Mouse (Mus musculus) E14TG2a.4 (cell line): Measurements from ENCODE around the gene Phospho2.

Experiments used
- H3K27me3 ChIP-seq: 2 replicates; pipeline ENCODE4 v1.6.1; 2014; ENCODE audit warnings: low read length, control low read depth; ENCODE audit not compliant: insufficient read depth
- H3K36me3 ChIP-seq: 2 replicates; pipeline ENCODE4 v1.6.1; 2014; ENCODE audit warnings: low read length, control low read depth; ENCODE audit not compliant: insufficient read depth
- H3K4me1 ChIP-seq: replicated peaks from 2 replicates; pipeline ENCODE4 v1.6.1; 2014; ENCODE audit warnings: low read depth, low read length, control low read depth
- H3K4me3 ChIP-seq: replicated peaks from 2 replicates; pipeline ENCODE4 v1.5.1; 2014; ENCODE audit warnings: mild to moderate bottlenecking, low read length
- H3K9me3 ChIP-seq: 2 replicates; pipeline ENCODE4 v1.6.1; 2014; ENCODE audit warnings: low read length, control low read depth
- CTCF ChIP-seq: conservative IDR thresholded peaks from 2 replicates; pipeline ENCODE4 v1.5.1; 2014; ENCODE audit warnings: low read length
- NANOG ChIP-seq: IDR thresholded peaks from 2 replicates; pipeline ENCODE4 v1.6.1; 2014; ENCODE audit warnings: borderline replicate concordance, low read length, mixed read lengths
- POU5F1 ChIP-seq: IDR thresholded peaks from 2 replicates; pipeline ENCODE4 v1.6.1; 2014; ENCODE audit warnings: low read length, borderline replicate concordance

Gene Phospho2

GRCm38 (mm10) chr2:69818350-69819085, 29.1 kb downstream of the Phospho2 start:
- Histone ChIP-seq H3K4me3 (no peak overlapping the region), H3K27me3 (peaks cover 24% of the 10 kb centered on the region), H3K4me1 (peaks cover 12% of the 10 kb centered on the region), H3K9me3 (no peaks in the 10 kb centered on the region), H3K36me3 (no peaks in the 10 kb centered on the region)
- TF ChIP-seq NANOG (no peak), CTCF (no peak), POU5F1 (no peak)

GRCm38 (mm10) chr2:69820201-69820600, 30.8 kb downstream of the Phospho2 start:
- Histone ChIP-seq H3K9me3 (no peaks in the 10 kb centered on the region), H3K27me3 (peaks cover 39% of the 10 kb centered on the region), H3K4me1 (peaks cover 16% of the 10 kb centered on the region), H3K4me3 (no peak overlapping the region), H3K36me3 (no peaks in the 10 kb centered on the region)
- TF ChIP-seq NANOG (no peak), POU5F1 (no peak), CTCF (no peak)

GRCm38 (mm10) chr2:69821711-69822110, 32.3 kb downstream of the Phospho2 start, which contains the start of gene Klhl23:
Gene Klhl23 (plus strand): TSS chr2:69821944.
- no peaks in the 10 kb centered on the region for H3K9me3 ChIP-seq
- peaks cover 41% of the 10 kb centered on the region for H3K27me3 ChIP-seq
- no peak for TF ChIP-seq CTCF
- no peak for TF ChIP-seq NANOG
- no peak for TF ChIP-seq POU5F1
- peaks cover 18% of the 10 kb centered on the region for H3K4me1 ChIP-seq
- H3K4me3 ChIP-seq, result peak within 1 kb of the TSS; percentile 85
- H3K36me3 ChIP-seq, result no peaks in the 10 kb centered on the region

- Histone ChIP-seq H3K27me3 (peaks cover 41% of the 10 kb centered on the region), H3K4me3 (peak overlapping the region; percentile 85)
These were observed 33.1 kb downstream of the Phospho2 start for GRCm38 (mm10) chr2:69822361-69823128.

GRCm38 (mm10) chr2:69823129-69823677, 33.8 kb downstream of the Phospho2 start:
- Histone ChIP-seq H3K9me3 (no peaks in the 10 kb centered on the region), H3K36me3 (no peaks in the 10 kb centered on the region), H3K27me3 (peaks cover 41% of the 10 kb centered on the region), H3K4me3 (peak overlapping the region; percentile 85), H3K4me1 (peaks cover 21% of the 10 kb centered on the region)
- no peak for TF ChIP-seq NANOG
- no peak for TF ChIP-seq CTCF
- no peak for TF ChIP-seq POU5F1

More at GRCm38 (mm10) chr2:69822361-69823128, 33.1 kb downstream of the Phospho2 start:
- H3K36me3 ChIP-seq, result no peaks in the 10 kb centered on the region
- TF ChIP-seq NANOG (no peak), POU5F1 (no peak), CTCF (no peak)
- peaks cover 18% of the 10 kb centered on the region for H3K4me1 ChIP-seq
- H3K9me3 ChIP-seq, result no peaks in the 10 kb centered on the region

- TF ChIP-seq POU5F1, result no peak
- TF ChIP-seq CTCF, result no peak
- H3K27me3 ChIP-seq, result peaks cover 33% of the 10 kb centered on the region
- no peaks in the 10 kb centered on the region for H3K9me3 ChIP-seq
- H3K4me1 ChIP-seq, result peaks cover 24% of the 10 kb centered on the region
- H3K4me3 ChIP-seq, result no peak overlapping the region
- H3K36me3 ChIP-seq, result no peaks in the 10 kb centered on the region
These were observed 36.5 kb downstream of the Phospho2 start for GRCm38 (mm10) chr2:69825898-69826297.

- H3K27me3 ChIP-seq, result peaks cover 29% of the 10 kb centered on the region
- H3K9me3 ChIP-seq, result no peaks in the 10 kb centered on the region
- TF ChIP-seq CTCF (no peak), POU5F1 (no peak)
- no peaks in the 10 kb centered on the region for H3K36me3 ChIP-seq
- no peak overlapping the region for H3K4me3 ChIP-seq
- H3K4me1 ChIP-seq, result peaks cover 24% of the 10 kb centered on the region
These were observed 37.0 kb downstream of the Phospho2 start for GRCm38 (mm10) chr2:69826380-69826779.

- no peak overlapping the region for H3K4me3 ChIP-seq
- H3K27me3 ChIP-seq, result peaks cover 17% of the 10 kb centered on the region
- H3K4me1 ChIP-seq, result peaks cover 14% of the 10 kb centered on the region
- no peaks in the 10 kb centered on the region for H3K9me3 ChIP-seq
- H3K36me3 ChIP-seq, result no peaks in the 10 kb centered on the region
- TF ChIP-seq POU5F1, result no peak
These were observed 38.6 kb downstream of the Phospho2 start for GRCm38 (mm10) chr2:69828031-69828430.
